Mouse (Mus musculus): ENCODE measurements around the gene Igfals.

Gene Igfals

GRCm38 (mm10) chr17:24867914-24868313 is 2.1 kb downstream of the Igfals start:
- WGBS = 56% methylated on average over 10 of the region's 10 CpGs

DNA sequence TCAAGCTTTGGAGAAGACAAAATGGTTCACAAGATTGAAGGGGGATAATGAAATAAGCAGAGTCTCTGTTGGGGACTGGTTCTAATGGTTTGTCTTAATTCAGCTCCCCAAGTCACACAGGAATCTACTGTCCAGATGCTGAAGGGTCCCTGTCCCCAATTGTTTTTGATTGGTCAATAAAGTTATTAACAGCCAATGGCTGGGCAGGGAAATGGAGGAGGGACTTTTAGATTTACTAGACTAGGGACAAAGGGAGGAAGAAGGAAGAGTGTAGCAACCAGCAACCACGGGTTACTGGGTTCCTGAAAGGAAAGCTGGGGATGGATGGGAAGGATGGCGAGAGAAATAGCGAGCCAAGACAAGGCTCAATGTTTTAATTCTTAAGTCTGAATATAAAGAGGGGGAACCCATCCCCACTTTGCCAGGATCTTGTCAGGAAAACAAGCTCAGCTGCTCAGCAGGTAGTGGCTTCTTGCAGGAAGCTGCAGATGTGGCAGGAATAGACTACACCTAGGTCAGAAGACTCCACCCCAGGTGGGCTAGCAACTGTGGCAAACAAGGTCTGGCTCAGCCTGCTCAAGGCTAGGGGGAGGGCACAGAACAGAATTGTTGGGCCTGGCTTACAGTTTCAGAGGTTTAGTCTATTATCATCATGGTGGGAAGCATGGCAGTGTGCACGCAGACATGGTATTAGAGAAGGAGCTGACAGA is 8.1 kb downstream of the Igfals start:
- 63% methylated on average over 4 of the region's 4 CpGs for whole genome bisulfite sequencing

DNA sequence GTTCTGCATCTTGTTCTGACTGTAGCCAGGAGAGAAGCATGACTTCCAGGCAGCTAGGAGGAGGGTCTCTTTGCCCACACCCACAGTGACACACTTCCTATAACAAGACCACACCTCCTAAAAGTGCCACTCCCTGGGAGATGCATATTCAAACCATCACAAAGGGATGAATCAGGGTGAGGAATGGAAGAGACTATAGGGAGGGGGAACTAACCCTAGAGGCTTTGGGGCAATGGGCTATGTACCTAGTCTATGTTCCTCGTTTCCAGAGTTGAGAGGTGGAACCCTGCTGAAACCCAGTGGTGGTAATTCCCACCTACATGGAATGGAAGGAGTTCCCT is 8.6 kb downstream of the Igfals start:
- 62% methylated on average over 1 of the region's 1 CpGs for WGBS

DNA sequence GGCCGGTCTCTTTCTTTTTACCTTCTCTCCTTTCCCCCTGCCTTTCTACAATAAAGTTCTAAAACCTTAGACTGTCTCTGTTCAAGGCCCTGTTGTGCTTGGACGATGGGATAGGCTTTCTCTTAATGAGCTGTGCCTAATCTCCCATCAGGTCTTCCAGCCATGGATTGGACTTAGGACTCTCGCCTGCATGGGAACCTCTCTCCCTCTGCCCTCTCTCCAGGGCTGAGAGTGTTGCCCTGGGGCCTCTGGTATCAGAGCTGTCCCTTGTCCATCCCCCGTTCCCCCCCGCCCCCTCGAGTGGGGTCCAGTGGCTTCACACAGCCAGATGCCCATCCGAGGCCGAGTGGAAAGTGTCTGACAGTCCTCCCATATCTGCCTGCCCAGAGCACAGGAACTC is 9.2 kb downstream of the Igfals start:
- 82% methylated on average over 8 of the region's 8 CpGs for WGBS

GRCm38 (mm10) chr17:24877336-24878116 is 11.7 kb downstream of the Igfals start:
- 64% methylated on average over 10 of the region's 10 CpGs for WGBS

DNA sequence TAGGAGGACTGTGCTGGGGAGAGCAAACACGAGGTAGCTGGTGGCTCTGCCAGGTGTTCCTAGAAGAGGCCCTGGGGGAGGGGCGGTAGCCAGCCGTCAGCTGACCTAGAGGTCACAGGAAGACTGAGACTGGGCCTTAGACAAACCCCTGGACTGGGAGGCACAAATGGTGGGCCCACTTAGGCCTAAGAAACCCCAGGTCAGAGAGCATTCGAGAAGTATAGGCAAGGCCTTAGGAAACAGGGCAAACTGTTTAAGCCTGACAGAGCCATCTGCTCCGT is 12.3 kb downstream of the Igfals start:
- 50% methylated on average over 5 of the region's 5 CpGs for WGBS

GRCm38 (mm10) chr17:24878531-24878930 is 12.7 kb downstream of the Igfals start:
- 72% methylated on average over 8 of the region's 8 CpGs for WGBS

DNA sequence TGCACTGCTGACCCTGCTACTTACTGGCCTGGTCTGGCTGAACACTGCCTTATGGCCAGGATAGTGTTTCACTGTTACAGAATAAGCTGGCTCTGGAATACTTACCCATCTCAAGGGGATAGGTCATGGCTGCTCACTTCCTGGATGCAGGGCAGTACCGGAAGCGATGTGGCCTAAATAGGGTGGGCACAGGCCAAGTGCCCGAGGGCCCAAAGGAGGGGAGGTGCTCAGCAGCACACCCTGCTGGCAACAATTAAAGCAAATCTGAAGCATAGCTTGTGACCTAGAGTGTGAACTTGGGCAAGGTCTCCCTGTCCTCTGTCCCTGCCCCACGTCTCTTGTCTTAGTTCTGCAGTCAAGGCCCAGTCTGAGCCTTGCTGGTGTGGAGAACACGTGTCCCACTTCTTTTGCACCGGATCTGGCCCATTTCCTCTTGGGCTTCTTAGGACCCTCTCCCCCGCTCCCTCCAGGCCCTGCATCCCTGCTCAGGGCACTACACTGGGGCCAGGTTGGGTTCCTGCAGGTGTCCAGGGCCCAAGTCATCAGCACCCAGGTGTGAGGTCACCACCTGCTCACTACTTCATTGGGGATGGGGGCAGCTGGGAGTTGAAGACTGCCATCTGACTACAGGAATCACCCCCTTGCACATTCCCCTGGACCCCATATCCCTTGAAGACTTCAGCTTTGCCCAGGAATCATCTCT is 16.1 kb downstream of the Igfals start:
- 48% methylated on average over 7 of the region's 7 CpGs for WGBS

DNA sequence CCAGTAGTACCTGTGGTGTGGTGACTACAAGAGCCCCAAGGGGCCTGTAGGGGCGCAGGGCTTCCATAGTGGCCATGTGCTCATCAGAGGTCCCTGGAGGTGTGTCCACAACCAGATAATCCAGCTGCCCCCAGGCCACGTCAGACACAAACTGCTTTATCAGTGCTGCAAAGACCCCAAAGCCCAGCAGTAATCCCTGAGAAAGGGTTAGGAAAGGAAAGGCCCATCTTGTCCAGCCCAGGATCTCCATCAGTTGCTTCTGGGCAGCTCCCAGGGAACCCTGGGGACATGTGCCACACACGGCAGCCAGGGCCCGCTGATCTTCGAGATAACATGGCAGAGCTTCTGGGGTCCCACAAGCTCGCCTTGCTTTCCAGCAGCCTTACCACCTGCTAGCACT is 18.6 kb downstream of the Igfals start:
- 87% methylated on average over 6 of the region's 6 CpGs for WGBS

- WGBS = 22% methylated on average over 22 of the region's 22 CpGs
Measured at GRCm38 (mm10) chr17:24885356-24886133, 19.7 kb downstream of the Igfals start.

DNA sequence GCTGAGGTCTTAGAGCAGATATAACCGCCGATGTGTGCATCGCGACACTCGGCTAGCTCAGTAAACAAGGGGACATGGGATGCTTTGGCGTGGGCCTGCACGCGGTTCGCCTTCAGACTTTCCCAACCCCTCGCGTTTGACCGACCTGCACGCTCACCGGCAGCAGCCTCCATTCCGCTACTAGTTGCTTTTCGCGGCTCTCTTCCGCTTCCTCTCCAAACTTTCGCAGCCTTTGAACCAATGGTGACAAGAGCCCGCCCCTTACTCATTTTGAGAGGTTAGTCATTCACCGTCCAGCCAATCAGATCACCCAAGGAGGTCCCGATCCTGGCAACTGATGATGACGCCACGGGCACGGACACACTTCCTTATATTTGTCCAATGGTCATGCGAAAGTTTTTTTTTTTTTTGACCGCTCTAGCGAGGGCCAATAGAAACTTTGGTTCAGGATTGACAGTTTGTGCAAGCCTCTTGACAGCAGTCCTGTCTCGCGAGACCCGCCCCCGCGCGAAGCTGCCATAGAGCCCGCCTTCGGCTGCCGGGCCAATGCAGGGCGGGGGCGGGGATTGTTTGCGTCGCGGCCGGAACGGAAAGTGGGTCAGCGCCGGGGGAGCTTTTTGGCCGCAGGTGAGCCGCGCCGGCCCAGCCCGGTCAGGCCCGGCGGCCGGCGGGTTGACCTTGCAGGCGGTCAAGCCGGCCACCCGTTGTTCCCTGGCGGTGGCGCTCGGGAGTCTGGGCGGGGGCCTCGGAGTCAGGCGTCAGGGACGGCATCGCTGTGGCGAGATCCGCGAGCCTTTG is 20.5 kb downstream of the Igfals start, which contains the start of the genes Nubp2 and Spsb3:
Gene Nubp2 (minus strand): TSS at position 216 of the 798 bp plus-strand sequence.
Gene Spsb3 (plus strand): TSS at position 510 of the 798 bp plus-strand sequence.
- under 1% methylated on average over 69 of the region's 69 CpGs for WGBS

- WGBS = under 1% methylated on average over 18 of the region's 18 CpGs
Measured at GRCm38 (mm10) chr17:24886932-24887271, 21.1 kb downstream of the Igfals start.

DNA sequence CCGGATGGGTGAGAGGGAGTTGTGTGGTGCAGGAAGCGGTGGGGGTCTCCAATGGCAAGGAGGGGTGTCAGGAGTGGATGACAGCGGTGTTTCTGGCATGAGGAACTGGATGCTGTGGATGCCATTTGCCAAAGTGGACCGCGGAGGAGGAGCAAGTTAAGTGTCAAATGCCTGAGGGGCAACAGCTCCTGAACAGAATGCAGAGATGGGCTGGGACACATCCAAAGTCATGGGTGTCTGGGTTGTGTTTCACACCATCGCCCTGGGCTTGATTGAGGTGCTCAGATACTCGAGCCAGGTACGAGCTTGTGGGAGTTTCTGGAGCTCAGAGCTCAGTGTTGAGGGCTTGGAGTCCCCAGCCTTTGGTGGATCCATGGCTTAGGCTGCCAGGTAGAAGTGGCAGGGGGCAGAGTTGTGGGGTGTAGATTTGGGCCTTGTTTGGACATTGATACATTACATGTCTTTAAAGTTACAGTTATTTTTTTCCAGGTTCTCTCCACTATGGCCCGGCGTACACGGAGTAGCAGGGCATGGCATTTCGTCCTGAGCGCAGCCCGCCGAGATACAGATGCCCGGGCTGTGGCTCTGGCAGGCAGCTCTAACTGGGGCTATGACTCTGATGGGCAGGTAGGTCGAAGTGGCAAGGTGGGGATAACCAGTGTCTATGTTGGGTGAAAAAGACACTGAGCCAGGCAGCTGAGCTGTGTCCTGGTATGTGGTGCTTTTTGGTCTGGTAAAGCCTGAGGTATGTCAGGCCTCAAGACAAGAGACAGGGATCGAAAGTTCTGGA is 21.7 kb downstream of the Igfals start:
- 55% methylated on average over 18 of the region's 18 CpGs for WGBS

- 74% methylated on average over 3 of the region's 3 CpGs for WGBS
Measured at GRCm38 (mm10) chr17:24888862-24889261, 23.1 kb downstream of the Igfals start.

DNA sequence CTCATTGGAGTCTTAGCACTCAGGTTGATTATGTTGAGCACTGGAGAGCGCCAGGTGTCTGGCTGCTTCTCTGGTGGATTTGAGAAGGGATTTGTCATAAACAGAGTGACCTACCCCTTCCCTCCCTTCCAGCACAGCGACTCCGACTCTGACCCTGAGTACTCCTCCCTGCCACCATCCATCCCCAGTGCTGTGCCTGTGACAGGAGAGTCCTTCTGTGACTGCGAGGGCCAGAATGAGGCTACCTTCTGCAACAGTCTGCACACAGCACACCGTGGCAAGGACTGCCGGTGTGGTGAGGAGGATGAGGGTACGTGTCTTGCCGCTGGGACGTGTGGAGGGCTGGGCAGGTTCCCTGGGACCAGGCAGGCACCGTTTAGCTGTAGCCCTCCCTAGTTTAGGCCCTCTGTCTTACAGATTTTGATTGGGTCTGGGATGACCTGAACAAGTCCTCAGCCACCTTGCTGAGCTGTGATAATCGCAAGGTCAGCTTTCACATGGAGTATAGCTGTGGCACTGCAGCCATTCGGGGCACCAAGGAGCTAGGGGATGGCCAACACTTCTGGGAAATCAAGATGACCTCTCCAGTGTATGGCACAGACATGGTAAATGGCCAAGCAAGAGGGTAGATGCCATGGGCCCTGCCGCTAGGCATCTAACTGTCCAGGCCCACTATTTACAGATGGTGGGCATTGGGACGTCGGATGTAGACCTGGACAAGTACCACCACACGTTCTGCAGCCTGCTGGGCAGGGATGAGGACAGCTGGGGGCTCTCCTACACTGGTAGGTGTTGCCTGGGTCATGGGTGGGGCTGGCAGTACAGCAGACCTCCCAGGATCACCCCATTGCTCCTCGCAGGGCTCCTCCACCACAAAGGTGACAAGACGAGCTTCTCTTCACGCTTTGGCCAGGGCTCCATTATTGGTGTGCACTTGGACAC is 24.6 kb downstream of the Igfals start:
- 79% methylated on average over 19 of the region's 19 CpGs for WGBS

GRCm38 (mm10) chr17:24891321-24891720 is 25.5 kb downstream of the Igfals start:
- 63% methylated on average over 13 of the region's 13 CpGs for WGBS

DNA sequence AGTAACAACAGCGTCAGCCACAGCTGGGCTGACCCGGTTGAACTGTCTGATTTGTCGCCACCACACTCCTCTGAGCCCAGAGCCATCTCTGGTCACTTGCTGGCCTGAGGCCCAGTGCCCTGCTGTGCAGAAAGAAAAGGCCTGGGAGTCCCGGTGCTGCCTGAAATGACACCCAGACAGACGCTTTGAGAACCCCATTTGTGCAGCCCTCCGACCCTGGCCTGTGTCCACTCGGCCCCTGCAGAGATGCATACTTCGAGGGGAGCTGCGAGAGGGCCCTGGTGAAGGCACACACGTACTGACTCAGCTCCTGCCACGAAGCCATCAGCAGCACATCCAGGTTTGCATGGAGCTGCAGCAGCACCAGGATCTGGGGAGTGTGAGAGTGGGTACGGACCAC is 27.0 kb downstream of the Igfals start:
- WGBS = 73% methylated on average over 12 of the region's 12 CpGs

- 91% methylated on average over 2 of the region's 2 CpGs for WGBS
Measured at GRCm38 (mm10) chr17:24893276-24893675, 27.5 kb downstream of the Igfals start.
